Comparison of ENCODE assay signal across 8 mouse cellular contexts in genomic region chr3:95992990-95993603, GRCm38 (mm10). TPM values are rescaled to one million over a fixed set of nuclear protein-coding genes. Genes with fewer than 3 reads are reported as not detected.
A peak's percentile ranks its signal among the peaks of the same experiment; 100 is the strongest.
DNase-seq lines count a peak whose midpoint lies in the region; ATAC-seq and TF ChIP-seq lines count a peak whose summit lies in the region.

No protein-coding gene starts in this region.

- H3K9me3 ChIP-seq in heart, embryonic 12.5 days (replicated peaks) = no peaks in the 10 kb centered on the region
- H3K9me3 ChIP-seq in limb, embryonic 11.5 days (ENCODE audit: control insufficient read depth, low read length) = no peaks in the 10 kb centered on the region
- H3K9me3 ChIP-seq in neural tube, embryonic 12.5 days = no peaks in the 10 kb centered on the region

- no peak for DNase-seq in liver, adult 2 months (ENCODE audit: extremely low read depth, low read depth, low spot score)
- no peak for DNase-seq in liver
- no peak for DNase-seq in limb, embryonic 11.5 days (ENCODE audit: low spot score)
- no peak for DNase-seq in urinary bladder, adult 2 months (ENCODE audit: low spot score)
- no peak for DNase-seq in thymus, adult 2 months
- DNase-seq in spleen, adult 18-20 months = no peak

- no peak for TF ChIP-seq CTCF in liver, adult 2 months (IDR thresholded peaks at IDR 0.05; ENCODE audit: low read depth, low read length)
- TF ChIP-seq CTCF in thymus, adult 2 months (IDR thresholded peaks at IDR 0.05; ENCODE audit: borderline replicate concordance, control insufficient read depth, extremely low read depth, insufficient read depth, low read length, poor library complexity) = no peak

- TF ChIP-seq POLR2A in liver, adult 2 months (IDR thresholded peaks at IDR 0.05; ENCODE audit: extremely low read depth, insufficient read depth, low read length) = no peak
- no peak for TF ChIP-seq POLR2A in thymus, adult 2 months (IDR thresholded peaks at IDR 0.05; ENCODE audit: control insufficient read depth, extremely low read depth, insufficient read depth, low read length, poor library complexity)

- peak overlapping the region; percentile 17; the same call in 1 of the 2 replicates for H3K4me3 ChIP-seq in liver, adult 2 months (ENCODE audit: insufficient read depth, low read depth, low read length)
- H3K4me3 ChIP-seq in heart, embryonic 12.5 days = peak overlapping the region; percentile 94
- peak overlapping the region; percentile 90; the same call in 1 of the 2 replicates for H3K4me3 ChIP-seq in limb, embryonic 11.5 days (ENCODE audit: low read depth, low read length)
- peak overlapping the region; percentile 85 for H3K4me3 ChIP-seq in neural tube, embryonic 12.5 days
- no peak overlapping the region for H3K4me3 ChIP-seq in thymus, adult 2 months (ENCODE audit: control insufficient read depth, insufficient read depth, low read length)

- no peaks in the 10 kb centered on the region; the same call in 1 of the 2 replicates for H3K36me3 ChIP-seq in liver, adult 2 months (ENCODE audit: control insufficient read depth, insufficient read depth, low read length)
- H3K36me3 ChIP-seq in heart, embryonic 12.5 days = peaks cover 45% of the 10 kb centered on the region
- H3K36me3 ChIP-seq in limb, embryonic 11.5 days (ENCODE audit: control insufficient read depth, insufficient read depth, low read length) = peaks cover 23% of the 10 kb centered on the region
- H3K36me3 ChIP-seq in neural tube, embryonic 12.5 days = peaks cover 49% of the 10 kb centered on the region
- H3K36me3 ChIP-seq in thymus, adult 2 months (ENCODE audit: control insufficient read depth, insufficient read depth, low read length) = peaks cover 5% of the 10 kb centered on the region; the same call in 1 of the 2 replicates

- 0 out of 2 replicates have a peak overlapping the region, but pooled peaks have one; percentile 43 for H3K9ac ChIP-seq in liver, adult 2 months (ENCODE audit: low read depth, low read length)
- peak overlapping the region; percentile 99 for H3K9ac ChIP-seq in heart, embryonic 12.5 days
- H3K9ac ChIP-seq in limb, embryonic 11.5 days (ENCODE audit: low read length) = peak overlapping the region; percentile 100; the same call in 1 of the 2 replicates
- peak overlapping the region; percentile 99 for H3K9ac ChIP-seq in neural tube, embryonic 12.5 days

- H3K4me1 ChIP-seq in liver, adult 2 months (ENCODE audit: control insufficient read depth, insufficient read depth, low read length) = peaks cover 4% of the 10 kb centered on the region
- H3K4me1 ChIP-seq in heart, embryonic 12.5 days (replicated peaks) = peaks cover 71% of the 10 kb centered on the region
- peaks cover 27% of the 10 kb centered on the region for H3K4me1 ChIP-seq in limb, embryonic 11.5 days (ENCODE audit: control insufficient read depth, insufficient read depth, low read length)
- peaks cover 47% of the 10 kb centered on the region for H3K4me1 ChIP-seq in neural tube, embryonic 12.5 days
- peaks cover 28% of the 10 kb centered on the region for H3K4me1 ChIP-seq in thymus, adult 2 months (replicated peaks; ENCODE audit: control insufficient read depth, insufficient read depth, low read length)

- H3K79me2 ChIP-seq in liver, adult 2 months (ENCODE audit: control insufficient read depth, insufficient read depth, low read length) = no peaks in the 10 kb centered on the region

- no peak for ATAC-seq in heart, embryonic 12.5 days (ENCODE audit: insufficient number of reproducible peaks, low FRiP score)
- ATAC-seq in limb, embryonic 11.5 days (ENCODE audit: insufficient number of reproducible peaks, low FRiP score, low TSS enrichment, low read depth) = no peak
- no peak for ATAC-seq in neural tube, embryonic 12.5 days (ENCODE audit: low FRiP score, low read depth)

- peak overlapping the region; percentile 90 for H3K27ac ChIP-seq in liver, adult 2 months (replicated peaks; ENCODE audit: insufficient read depth, low read depth, low read length)
- peak overlapping the region; percentile 100 for H3K27ac ChIP-seq in heart, embryonic 12.5 days (ENCODE audit: poor library complexity, severe bottlenecking)
- no peak overlapping the region for H3K27ac ChIP-seq in limb, embryonic 11.5 days (replicated peaks; ENCODE audit: low read depth, low read length)
- H3K27ac ChIP-seq in neural tube, embryonic 12.5 days = peak overlapping the region; percentile 22; the same call in 1 of the 2 replicates
- no peak overlapping the region; the same call in 1 of the 2 replicates for H3K27ac ChIP-seq in thymus, adult 2 months (ENCODE audit: control insufficient read depth, insufficient read depth, low read length)

- H3K4me2 ChIP-seq in heart, embryonic 12.5 days = peak overlapping the region; percentile 84
- H3K4me2 ChIP-seq in limb, embryonic 11.5 days (ENCODE audit: low read depth, severe bottlenecking) = peak overlapping the region; percentile 91
- H3K4me2 ChIP-seq in neural tube, embryonic 12.5 days (replicated peaks) = peak overlapping the region; percentile 91

- no peaks in the 10 kb centered on the region for H3K27me3 ChIP-seq in liver, adult 2 months (ENCODE audit: control insufficient read depth, insufficient read depth, low read length)
- no peaks in the 10 kb centered on the region for H3K27me3 ChIP-seq in heart, embryonic 12.5 days (replicated peaks)
- no peaks in the 10 kb centered on the region for H3K27me3 ChIP-seq in limb, embryonic 11.5 days (ENCODE audit: control insufficient read depth, insufficient read depth, low read length)
- no peaks in the 10 kb centered on the region for H3K27me3 ChIP-seq in neural tube, embryonic 12.5 days (replicated peaks)
- no peaks in the 10 kb centered on the region for H3K27me3 ChIP-seq in thymus, adult 2 months (ENCODE audit: control insufficient read depth, insufficient read depth, low read length)

- WGBS in liver, adult 2 months = 58% methylated on average over 5 of the region's 5 CpGs
- 14% methylated on average over 5 of the region's 5 CpGs for WGBS in heart, embryonic 12.5 days
- 59% methylated on average over 5 of the region's 5 CpGs for WGBS in limb, embryonic 11.5 days
- WGBS in neural tube, embryonic 12.5 days = 50% methylated on average over 5 of the region's 5 CpGs
- 84% methylated on average over 5 of the region's 5 CpGs for WGBS in thymus, adult 2 months

RNA-seq across cellular contexts. Expression of gene Plekho1, which starts 2.7 kb away (rescaled TPM):
- total RNA-seq in liver, adult 2 months (2014; rRNA removed) = 5.2 and 6.8 TPM in 2 replicates
- polyA plus RNA-seq in liver, adult 2 months (2012; rRNA removed) = 4.6 and 8.0 TPM in 2 replicates
- polyA plus RNA-seq in heart, embryonic 12.5 days (2016; fragmentation: Nextera tagmentation; extraction: Ambion mirVana) = 76.1 and 80.8 TPM in 2 replicates
- 78.3 and 82.7 TPM in 2 replicates for polyA plus RNA-seq in limb, embryonic 11.5 days (2014; fragmentation: Nextera tagmentation; extraction: Ambion mirVana)
- polyA plus RNA-seq in neural tube, embryonic 12.5 days (2016; fragmentation: Nextera tagmentation; extraction: Ambion mirVana) = 90.0 and 91.9 TPM in 2 replicates
- 196 and 224 TPM in 2 replicates for polyA plus RNA-seq in urinary bladder, adult 2 months (2012; rRNA removed)
- polyA plus RNA-seq in thymus, adult 2 months (2012; rRNA removed) = 65.8 and 73.9 TPM in 2 replicates

Comparison
In these comparisons a context has a peak if more than half of its experiments do, and no peak if none do; other contexts are left out.
1. H3K27ac ChIP-seq: peak in liver, adult 2 months (single experiment), heart, embryonic 12.5 days (single experiment) and neural tube, embryonic 12.5 days (single experiment); none in limb, embryonic 11.5 days (single experiment) and thymus, adult 2 months (single experiment).
2. H3K9ac ChIP-seq: peak in every context shown above with its lines; median percentile 100 in limb, embryonic 11.5 days; 99 in heart, embryonic 12.5 days; 99 in neural tube, embryonic 12.5 days; 43 in liver, adult 2 months.
3. Peak in every context shown above with its lines, with median percentiles within 50 percentile points of each other: H3K4me2 ChIP-seq.